Mouse (Mus musculus) liver, adult 2 months (tissue): ENCODE results near the gene Pask. TPM values are rescaled to one million over a fixed set of nuclear protein-coding genes. Genes with fewer than 3 reads are reported as not detected.

Experiments used
- DNase-seq: peaks from one replicate; pipeline ENCODE4 v3.0.0-alpha.2; 2011; ENCODE audit warnings: low read depth, low spot score; ENCODE audit errors: extremely low read depth
- H3K27ac ChIP-seq: fragments of 200-500 bp; replicated peaks from 2 replicates; pipeline ENCODE4 v1.5.1; 2012; ENCODE audit warnings: low read depth, mild to moderate bottlenecking, control low read depth, inconsistent platforms, low read length; ENCODE audit not compliant: insufficient read depth
- H3K27me3 ChIP-seq: fragments of 200-500 bp; 2 replicates; pipeline ENCODE4 v1.6.1; 2012; ENCODE audit warnings: mild to moderate bottlenecking, moderate library complexity, low read length, inconsistent platforms; ENCODE audit not compliant: control insufficient read depth, insufficient read depth
- H3K36me3 ChIP-seq: fragments of 200-500 bp; 2 replicates; pipeline ENCODE4 v1.6.1; 2012; ENCODE audit warnings: low read length, inconsistent platforms; ENCODE audit not compliant: control insufficient read depth, insufficient read depth
- H3K4me1 ChIP-seq: fragments of 200-500 bp; 2 replicates; pipeline ENCODE4 v1.6.1; 2011; ENCODE audit warnings: low read length; ENCODE audit not compliant: control insufficient read depth, insufficient read depth
- H3K4me3 ChIP-seq: fragments of 200-500 bp; 2 replicates; pipeline ENCODE4 v1.5.1; 2011; ENCODE audit warnings: low read depth, mild to moderate bottlenecking, control low read depth, low read length, moderate library complexity; ENCODE audit not compliant: insufficient read depth
- H3K79me2 ChIP-seq: fragments of 200-500 bp; 2 replicates; pipeline ENCODE4 v1.6.1; 2012; ENCODE audit warnings: inconsistent platforms, mild to moderate bottlenecking, low read length, moderate library complexity; ENCODE audit not compliant: control insufficient read depth, insufficient read depth
- H3K9ac ChIP-seq: fragments of 200-500 bp; 2 replicates; pipeline ENCODE4 v1.6.1; 2012; ENCODE audit warnings: low read depth, mild to moderate bottlenecking, control low read depth, inconsistent platforms, low read length
- CTCF ChIP-seq: fragments of 200-500 bp; IDR thresholded peaks from 2 replicates; pipeline ENCODE4 v1.5.1; 2011; ENCODE audit warnings: low read depth, low read length, control low read depth
- POLR2A ChIP-seq: fragments of 200-500 bp; IDR thresholded peaks from 2 replicates; pipeline ENCODE4 v1.6.1; 2011; ENCODE audit warnings: low read length, control low read depth; ENCODE audit not compliant: insufficient read depth; ENCODE audit errors: extremely low read depth
- WGBS: fragments of 180-500 bp; shearing (Covaris S2); methylation state at CpG from one replicate; pipeline ENCODE4 v1.1.7; 2018; 5-methylcytosine and 5-hydroxymethylcytosine counted together
- polyA plus RNA-seq: library from polyadenylated mRNA; depleted of rRNA; stranded (reverse); fragments of >200 nt; gene quantifications from 2 replicates; pipeline ENCODE4 v1.2.3, GENCODE M21; 2012; rRNA removed
- total RNA-seq: library from RNA; depleted of rRNA; stranded (reverse); fragments of >200 nt; gene quantifications from 2 replicates; pipeline ENCODE4 v1.2.3, GENCODE M21; 2014; rRNA removed

The Pask gene
- 0.18 and 0.47 TPM in 2 replicates for total RNA-seq
- polyA plus RNA-seq, result 0.36 and 1.0 TPM in 2 replicates

DNA sequence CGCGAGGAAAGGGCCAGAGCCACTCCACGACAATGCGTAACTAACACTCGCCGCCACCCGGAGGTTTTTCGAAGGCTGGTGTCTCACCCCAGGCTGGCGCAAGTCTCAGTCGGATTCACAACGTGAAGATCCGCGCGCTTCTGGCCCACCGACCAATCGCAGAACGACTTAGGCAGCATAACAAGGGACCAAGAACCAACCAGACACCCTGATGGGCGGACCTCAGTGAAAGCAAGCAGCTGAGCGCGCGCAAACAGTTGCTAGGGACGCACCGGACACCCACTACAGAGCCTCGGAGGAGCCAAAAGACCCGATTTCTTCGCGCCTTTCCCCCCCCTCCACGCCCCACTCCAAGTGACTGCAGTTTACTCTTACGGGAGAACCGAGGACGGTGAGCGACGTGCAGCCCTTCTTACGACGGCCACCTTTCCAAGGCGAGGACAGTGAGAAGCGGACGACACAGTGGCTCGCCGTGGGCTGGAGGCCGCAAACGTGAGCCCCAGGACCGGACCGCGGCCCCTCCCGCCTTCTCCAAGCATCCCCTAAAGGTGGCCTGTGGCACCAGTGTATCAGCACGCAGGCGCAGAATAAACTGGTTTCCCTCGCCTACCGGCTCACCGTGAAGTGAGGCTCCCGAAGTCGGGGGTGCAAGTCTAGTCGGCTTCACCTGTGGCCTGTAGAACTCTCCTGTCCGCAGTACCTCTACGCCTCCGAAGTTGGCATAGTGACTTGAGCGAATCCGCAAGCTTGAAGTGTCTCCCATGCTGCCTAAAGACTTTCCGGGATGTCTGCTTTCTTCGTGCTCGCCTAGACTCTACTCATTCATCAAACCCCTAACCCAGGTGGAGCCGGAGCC, at the start of gene Pask, which contains the start of gene Ppp1r7:
TSS of gene Pask (minus strand) at position 835 of the 856 bp plus-strand sequence.
TSS of gene Ppp1r7 (plus strand) at position 207 of the 856 bp plus-strand sequence.
- TF ChIP-seq POLR2A (no peak), CTCF (no peak)
- WGBS, result under 1% methylated on average over 63 of the region's 63 CpGs

GRCm38 (mm10) chr1:93388906-93389305, 45.6 kb upstream of the Pask start:
- Histone ChIP-seq H3K27ac (no peak overlapping the region), H3K4me3 (no peak overlapping the region), H3K36me3 (no peaks in the 10 kb centered on the region), H3K79me2 (no peaks in the 10 kb centered on the region), H3K27me3 (no peaks in the 10 kb centered on the region), H3K9ac (no peak overlapping the region), H3K4me1 (no peaks in the 10 kb centered on the region)
- 91% methylated on average over 2 of the region's 2 CpGs for WGBS
- no peak for DNase-seq
- TF ChIP-seq POLR2A, result no peak
- no peak for TF ChIP-seq CTCF

More for the DNA sequence above, at the start of gene Pask, which contains the start of gene Ppp1r7:
- H3K9ac ChIP-seq, result peak within 1 kb of the TSS; percentile 79
- peaks cover 5% of the 10 kb centered on the region; the same call in 1 of the 2 replicates for H3K4me1 ChIP-seq
- H3K27me3 ChIP-seq, result no peaks in the 10 kb centered on the region
- peak; percentile 94 for DNase-seq
- no peaks in the 10 kb centered on the region; the same call in 1 of the 2 replicates for H3K36me3 ChIP-seq
- H3K4me3 ChIP-seq, result peak within 1 kb of the TSS; percentile 81
- H3K79me2 ChIP-seq, result peaks cover 4% of the 10 kb centered on the region; the same call in 1 of the 2 replicates
- H3K27ac ChIP-seq, result peak within 1 kb of the TSS; percentile 21; the same call in 1 of the 2 replicates

DNA sequence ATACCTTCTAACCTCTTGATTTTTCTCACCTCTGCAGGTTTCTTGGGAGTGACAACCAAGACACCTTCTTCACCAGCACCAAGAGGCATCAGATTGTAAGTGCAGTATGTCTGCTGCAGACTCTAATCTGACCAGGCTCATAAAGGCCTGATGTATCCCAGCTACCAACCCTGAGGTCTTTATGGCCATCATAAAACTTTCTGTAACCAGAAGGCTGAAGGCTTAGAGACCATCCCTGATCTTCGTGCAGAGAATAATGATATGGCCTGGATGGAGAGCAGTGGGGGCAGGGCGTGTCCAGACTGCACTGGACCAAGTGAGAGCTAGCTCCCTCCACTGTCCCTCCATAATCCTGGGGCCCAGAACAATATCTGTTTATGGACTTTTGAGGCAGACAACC, 43.9 kb upstream of the Pask start:
- Histone ChIP-seq H3K9ac (no peak overlapping the region), H3K27me3 (no peaks in the 10 kb centered on the region), H3K4me3 (no peak overlapping the region), H3K27ac (no peak overlapping the region), H3K79me2 (no peaks in the 10 kb centered on the region), H3K4me1 (no peaks in the 10 kb centered on the region), H3K36me3 (no peaks in the 10 kb centered on the region)
- no peak for DNase-seq
- WGBS, result 92% methylated on average over 2 of the region's 2 CpGs
- no peak for TF ChIP-seq POLR2A
- TF ChIP-seq CTCF, result no peak

DNA sequence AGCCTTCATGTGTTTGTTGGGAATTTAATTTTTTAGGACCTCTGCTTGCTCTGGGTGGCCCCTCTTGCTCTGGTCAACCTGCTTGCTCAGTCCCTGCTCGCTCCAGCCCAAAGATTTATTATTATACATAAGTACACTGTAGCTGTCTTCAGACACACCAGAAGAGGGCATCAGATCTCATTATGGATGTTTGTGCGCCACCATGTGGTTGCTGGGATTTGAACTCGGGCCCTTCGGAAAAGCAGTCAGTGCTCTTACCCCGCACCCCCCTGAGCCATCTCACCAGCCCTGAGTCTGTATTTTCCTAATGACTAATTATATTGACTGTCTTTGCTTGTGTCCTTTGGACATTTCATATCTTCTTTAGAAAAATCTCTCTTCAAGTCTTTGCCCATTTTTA, 35.8 kb upstream of the Pask start:
- H3K4me3 ChIP-seq, result no peak overlapping the region
- no peaks in the 10 kb centered on the region for H3K27me3 ChIP-seq
- H3K79me2 ChIP-seq, result no peaks in the 10 kb centered on the region
- no peak overlapping the region for H3K9ac ChIP-seq
- no peaks in the 10 kb centered on the region for H3K36me3 ChIP-seq
- WGBS, result 87% methylated on average over 5 of the region's 5 CpGs
- DNase-seq, result no peak
- H3K27ac ChIP-seq, result no peak overlapping the region
- peaks cover 2% of the 10 kb centered on the region; the same call in 1 of the 2 replicates for H3K4me1 ChIP-seq
- TF ChIP-seq CTCF, result no peak
- no peak for TF ChIP-seq POLR2A

DNA sequence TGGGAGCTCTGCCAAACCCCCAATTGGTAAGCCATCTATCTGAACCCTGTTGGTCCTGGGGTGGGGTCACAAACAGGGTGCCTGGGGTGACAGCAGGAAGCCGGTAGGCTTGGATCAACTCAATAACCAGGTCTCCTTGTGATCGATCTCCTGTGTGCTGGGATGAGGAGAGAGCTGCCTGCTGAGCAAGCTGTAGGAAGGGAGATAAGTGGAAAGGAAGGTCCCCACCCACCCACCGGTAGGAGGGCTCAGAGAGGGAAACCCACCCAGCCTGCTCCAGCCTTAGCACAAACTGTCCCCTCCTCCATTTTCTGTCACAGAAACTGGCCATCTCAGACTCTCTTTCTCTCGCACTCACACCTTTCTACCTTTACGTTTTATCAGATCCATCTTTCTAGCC, 34.0 kb upstream of the Pask start:
- no peak overlapping the region for H3K27ac ChIP-seq
- H3K36me3 ChIP-seq, result no peaks in the 10 kb centered on the region
- H3K4me1 ChIP-seq, result peaks cover 2% of the 10 kb centered on the region; the same call in 1 of the 2 replicates
- no peak overlapping the region for H3K4me3 ChIP-seq
- no peaks in the 10 kb centered on the region for H3K79me2 ChIP-seq
- WGBS, result 74% methylated on average over 5 of the region's 5 CpGs
- no peak overlapping the region for H3K9ac ChIP-seq
- TF ChIP-seq POLR2A (no peak), CTCF (no peak)
- DNase-seq, result no peak
- H3K27me3 ChIP-seq, result no peaks in the 10 kb centered on the region
